Mouse (Mus musculus) gastrocnemius, postnatal 14 days (tissue): ENCODE results near the gene Magi1. TPM values are rescaled to one million over a fixed set of nuclear protein-coding genes. Genes with fewer than 3 reads are reported as not detected.

Experiments used
- DNase-seq: peaks from one replicate; pipeline ENCODE4 v3.0.0; 2021; ENCODE audit warnings: mixed read lengths
- intact Hi-C: fragments of 180-260 bp; cut with DNase I; formaldehyde crosslinking; loops from one replicate; pipeline ENCODE4 v1.15.1; 2025; ENCODE audit warnings: low total_unique reads
- total RNA-seq, 2 experiments: library from RNA; stranded (reverse); gene quantifications; 2 replicates each; pipeline ENCODE4 v1.2.3; 2021

The Magi1 gene
- total RNA-seq, 2 experiments from 2014 or later = 6.4 to 6.7 TPM

GRCm38 (mm10) chr6:94080933-94081545 is 202.7 kb downstream of the Magi1 start:
- intact Hi-C loops = loop anchor here (5.0 to 10.0 kb wide), 3 partner anchors 56 to 381 kb away; partner anchors contain the start of gene Magi1
- peak; percentile 63 for DNase-seq

GRCm38 (mm10) chr6:94078934-94079333 is 204.8 kb downstream of the Magi1 start:
- no peak for DNase-seq
- intact Hi-C loops = loop anchor here (2.0 kb wide), 1 partner anchor 322 kb away; no protein-coding TSS in a partner anchor

GRCm38 (mm10) chr6:94077013-94077412 is 206.7 kb downstream of the Magi1 start:
- no peak for DNase-seq
- intact Hi-C loops = no loop called here

- intact Hi-C loops = no loop called here
- no peak for DNase-seq
Measured at GRCm38 (mm10) chr6:94075990-94076389, 207.7 kb downstream of the Magi1 start.

GRCm38 (mm10) chr6:94075228-94075627 is 208.5 kb downstream of the Magi1 start:
- no peak for DNase-seq
- intact Hi-C loops = no loop called here

- DNase-seq = no peak
- intact Hi-C loops = no loop called here
Measured at GRCm38 (mm10) chr6:94071676-94072075, 212.0 kb downstream of the Magi1 start.

GRCm38 (mm10) chr6:94070702-94071101 is 213.0 kb downstream of the Magi1 start:
- intact Hi-C loops = no loop called here
- DNase-seq = no peak

- DNase-seq = no peak
- intact Hi-C loops = no loop called here
Measured at GRCm38 (mm10) chr6:94069421-94069820, 214.3 kb downstream of the Magi1 start.

GRCm38 (mm10) chr6:94067741-94068450 is 215.8 kb downstream of the Magi1 start:
- intact Hi-C loops = no loop called here
- DNase-seq = no peak

- intact Hi-C loops = no loop called here
- no peak for DNase-seq
Measured at GRCm38 (mm10) chr6:94064832-94065231, 218.9 kb downstream of the Magi1 start.

- intact Hi-C loops = no loop called here
- no peak for DNase-seq
Measured at GRCm38 (mm10) chr6:94063542-94063941, 220.2 kb downstream of the Magi1 start.

GRCm38 (mm10) chr6:94061424-94061980 is 222.2 kb downstream of the Magi1 start:
- no peak for DNase-seq
- intact Hi-C loops = no loop called here

GRCm38 (mm10) chr6:94060621-94061213 is 223.0 kb downstream of the Magi1 start:
- no peak for DNase-seq
- intact Hi-C loops = no loop called here

- intact Hi-C loops = no loop called here
- no peak for DNase-seq
Measured at GRCm38 (mm10) chr6:94059090-94059489, 224.6 kb downstream of the Magi1 start.

GRCm38 (mm10) chr6:94053920-94054319 is 229.8 kb downstream of the Magi1 start:
- intact Hi-C loops = no loop called here
- peak; percentile 28 for DNase-seq

GRCm38 (mm10) chr6:94045180-94045579 is 238.5 kb downstream of the Magi1 start:
- intact Hi-C loops = no loop called here
- no peak for DNase-seq

GRCm38 (mm10) chr6:94043461-94043860 is 240.3 kb downstream of the Magi1 start:
- no peak for DNase-seq
- intact Hi-C loops = no loop called here

- intact Hi-C loops = no loop called here
- DNase-seq = no peak
Measured at GRCm38 (mm10) chr6:94040093-94040492, 243.6 kb downstream of the Magi1 start.

GRCm38 (mm10) chr6:94038897-94039296 is 244.8 kb downstream of the Magi1 start:
- intact Hi-C loops = no loop called here
- DNase-seq = no peak

- DNase-seq = no peak
- intact Hi-C loops = no loop called here
Measured at GRCm38 (mm10) chr6:94036554-94036953, 247.2 kb downstream of the Magi1 start.
